Mouse (Mus musculus): ENCODE measurements at regions not wholly inside any gene's neighbourhood (a gene's known extent, or its start where the extent isn't known, plus 50 kb on each side); places are given as distances from the start of the nearest gene placed in this dataset.

GRCm38 (mm10) chr9:61111733-61112415, 260.3 kb upstream of the Tle3 start:
- DNase-seq, result no peak
- intact Hi-C loops (cut with DNase I), result no loop called here
- no peak for TF ChIP-seq CTCF (IDR thresholded peaks at IDR 0.05)
- Histone ChIP-seq H3K27ac (no peak overlapping the region), H3K4me3 (no peak overlapping the region)

DNA sequence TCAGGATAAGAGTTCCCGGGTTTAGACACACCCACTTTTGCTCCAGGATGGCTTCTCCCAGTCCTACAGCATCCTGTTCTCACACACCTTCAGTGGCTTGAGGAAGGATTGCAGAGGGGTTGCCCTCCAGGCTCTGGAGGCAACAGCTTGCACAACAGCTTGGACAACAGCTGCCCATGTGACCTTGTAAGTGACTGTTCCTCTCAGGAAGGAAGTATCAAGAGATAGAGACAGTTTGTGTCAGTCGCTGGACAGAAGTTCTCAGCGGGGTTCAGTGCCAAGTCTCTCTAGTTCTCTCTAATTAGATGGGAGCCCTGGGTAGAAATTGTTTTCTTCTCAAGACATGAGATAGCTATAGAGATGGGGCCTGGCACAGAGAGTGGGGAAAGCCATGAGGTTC, 252.9 kb upstream of the Tle3 start:
- intact Hi-C loops (cut with DNase I), result no loop called here
- H3K27ac ChIP-seq, result no peak overlapping the region

GRCm38 (mm10) chr9:61120531-61120930, 251.6 kb upstream of the Tle3 start:
- intact Hi-C loops (cut with DNase I), result no loop called here
- no peak for TF ChIP-seq CTCF (IDR thresholded peaks at IDR 0.05)
- Histone ChIP-seq H3K27ac (no peak overlapping the region), H3K4me3 (no peak overlapping the region)
- no peak for DNase-seq

More for the DNA sequence above, 252.9 kb upstream of the Tle3 start:
- H3K4me3 ChIP-seq, result no peak overlapping the region
- DNase-seq, result no peak
- TF ChIP-seq CTCF (IDR thresholded peaks at IDR 0.05), result no peak

- Histone ChIP-seq H3K27ac (no peak overlapping the region), H3K4me3 (no peak overlapping the region)
- no peak for TF ChIP-seq CTCF (IDR thresholded peaks at IDR 0.05)
- intact Hi-C loops (cut with DNase I), result no loop called here
- no peak for DNase-seq
Observed at GRCm38 (mm10) chr9:61120931-61121391, 251.2 kb upstream of the Tle3 start.

DNA sequence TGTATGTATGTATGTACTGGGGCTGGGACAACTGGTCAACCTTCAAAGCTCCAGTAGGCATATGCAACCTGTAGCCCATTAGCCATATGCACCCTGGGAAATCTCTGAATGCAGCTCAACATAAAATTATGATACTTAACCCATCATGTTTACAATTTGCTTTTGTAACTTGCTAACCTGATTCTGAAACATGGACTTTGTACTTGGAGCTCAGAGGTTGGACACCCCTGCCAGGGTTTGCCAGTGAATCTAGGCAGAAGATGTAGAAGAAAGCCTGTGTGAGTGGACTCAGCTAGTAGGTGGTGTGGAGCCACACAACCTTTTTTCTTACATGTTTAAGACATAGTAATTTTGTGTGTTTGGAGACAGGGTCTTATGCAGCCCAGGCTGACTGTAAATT, 248.7 kb upstream of the Tle3 start:
- intact Hi-C loops (cut with DNase I), result no loop called here
- no peak overlapping the region for H3K4me3 ChIP-seq
- no peak for TF ChIP-seq CTCF (IDR thresholded peaks at IDR 0.05)
- H3K27ac ChIP-seq, result no peak overlapping the region
- DNase-seq, result no peak

DNA sequence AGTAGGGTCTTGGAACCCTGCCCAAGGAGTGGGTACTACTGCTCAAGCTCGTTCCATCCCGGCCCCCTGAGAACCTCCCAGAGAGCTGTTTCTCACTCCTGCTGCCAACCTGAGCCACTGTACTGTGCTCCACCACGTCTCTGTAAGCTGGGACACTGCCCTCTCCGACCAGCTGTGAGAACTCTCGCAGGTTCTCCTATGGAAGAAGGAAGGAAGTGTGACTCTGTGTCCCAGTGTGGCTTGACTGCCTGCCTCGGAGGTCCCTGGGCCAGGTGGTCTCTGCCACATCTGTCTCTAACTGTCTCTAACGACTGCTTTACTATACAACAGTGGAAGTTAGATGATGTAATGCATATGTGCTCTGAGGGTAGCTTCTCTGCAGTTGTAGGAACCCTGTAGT, 246.4 kb upstream of the Tle3 start:
- DNase-seq, result no peak
- no peak for TF ChIP-seq CTCF (IDR thresholded peaks at IDR 0.05)
- intact Hi-C loops (cut with DNase I), result no loop called here
- Histone ChIP-seq H3K4me3 (no peak overlapping the region), H3K27ac (no peak overlapping the region)

DNA sequence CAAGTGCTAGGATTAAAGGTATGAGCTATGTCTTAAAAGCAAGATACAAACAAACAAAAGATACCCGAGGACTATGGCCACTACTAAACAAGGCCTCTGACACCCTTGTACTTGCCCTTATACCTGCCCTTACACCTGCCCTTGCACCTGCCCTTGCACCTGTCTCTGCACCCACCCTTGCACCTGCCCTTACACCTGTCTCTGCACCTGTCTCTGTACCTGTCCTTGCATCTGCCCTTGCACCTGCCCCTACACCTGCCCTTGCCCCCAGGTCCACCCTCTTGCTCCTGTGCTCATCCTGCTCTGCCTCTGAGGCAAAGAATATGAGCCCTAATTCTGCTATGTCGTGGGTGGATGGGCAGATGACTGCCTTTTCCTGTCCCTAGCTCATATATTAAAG, 244.1 kb upstream of the Tle3 start:
- no peak for DNase-seq
- H3K4me3 ChIP-seq, result no peak overlapping the region
- TF ChIP-seq CTCF (IDR thresholded peaks at IDR 0.05), result no peak
- H3K27ac ChIP-seq, result no peak overlapping the region
- intact Hi-C loops (cut with DNase I), result no loop called here

DNA sequence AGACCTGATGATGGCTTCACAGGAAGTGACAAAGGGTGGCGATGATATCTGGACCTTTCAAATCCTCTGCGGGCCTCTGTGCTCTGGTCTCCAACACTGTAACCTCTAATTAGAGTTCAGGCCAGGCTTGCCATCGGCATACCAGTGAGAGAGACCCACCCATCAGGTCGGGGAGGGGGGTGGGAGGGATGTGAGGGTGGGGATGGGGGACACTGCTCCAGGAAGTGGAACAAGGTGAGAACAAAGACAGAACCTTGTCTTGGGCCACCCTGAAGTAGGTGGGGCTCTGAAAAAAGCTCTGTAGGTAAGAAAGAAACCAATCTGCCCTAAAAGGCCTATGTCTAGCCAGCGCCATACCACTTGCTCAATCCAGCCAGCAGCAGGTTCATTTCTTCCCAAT, 243.0 kb upstream of the Tle3 start:
- H3K27ac ChIP-seq, result no peak overlapping the region
- DNase-seq, result no peak
- H3K4me3 ChIP-seq, result no peak overlapping the region
- no peak for TF ChIP-seq CTCF (IDR thresholded peaks at IDR 0.05)
- intact Hi-C loops (cut with DNase I), result no loop called here

GRCm38 (mm10) chr9:61130877-61131276, 241.3 kb upstream of the Tle3 start:
- TF ChIP-seq CTCF (IDR thresholded peaks at IDR 0.05), result no peak

GRCm38 (mm10) chr9:61135263-61135882, 236.8 kb upstream of the Tle3 start:
- Histone ChIP-seq H3K27ac (no peak overlapping the region), H3K4me3 (no peak overlapping the region)
- no peak for DNase-seq
- intact Hi-C loops (cut with DNase I), result no loop called here
- no peak for TF ChIP-seq CTCF (IDR thresholded peaks at IDR 0.05)

More at GRCm38 (mm10) chr9:61130877-61131276, 241.3 kb upstream of the Tle3 start:
- intact Hi-C loops (cut with DNase I), result no loop called here
- Histone ChIP-seq H3K27ac (no peak overlapping the region), H3K4me3 (no peak overlapping the region)
- no peak for DNase-seq

DNA sequence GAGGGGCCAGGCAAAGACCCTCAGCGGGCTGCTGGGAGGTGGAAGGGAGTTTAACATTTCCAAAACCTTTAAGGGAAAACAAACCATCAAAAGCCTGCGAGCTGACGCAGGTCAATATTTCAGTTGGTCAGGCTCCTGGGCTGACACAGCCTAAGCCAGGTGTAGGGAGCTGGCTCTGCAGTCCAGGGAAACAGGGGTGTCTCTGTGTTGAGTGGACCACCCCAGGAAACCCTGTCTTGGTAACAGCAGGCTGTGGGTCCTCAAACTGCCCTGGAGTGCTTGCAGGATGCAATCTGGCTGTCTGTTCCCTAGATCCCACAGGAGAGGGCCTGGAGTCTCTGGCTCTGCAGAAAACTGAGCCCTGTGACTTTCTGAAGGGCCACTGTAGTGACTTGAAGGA, 236.2 kb upstream of the Tle3 start:
- no peak overlapping the region for H3K4me3 ChIP-seq
- intact Hi-C loops (cut with DNase I), result no loop called here
- no peak for TF ChIP-seq CTCF (IDR thresholded peaks at IDR 0.05)
- H3K27ac ChIP-seq, result no peak overlapping the region
- no peak for DNase-seq

GRCm38 (mm10) chr9:61138741-61139368, 233.3 kb upstream of the Tle3 start:
- H3K27ac ChIP-seq, result no peak overlapping the region
- no peak for TF ChIP-seq CTCF (IDR thresholded peaks at IDR 0.05)
- DNase-seq, result peak; percentile 49
- no peak overlapping the region for H3K4me3 ChIP-seq
- intact Hi-C loops (cut with DNase I), result no loop called here

GRCm38 (mm10) chr9:61143101-61143500, 229.1 kb upstream of the Tle3 start:
- H3K27ac ChIP-seq, result no peak overlapping the region
- H3K4me3 ChIP-seq, result no peak overlapping the region
- DNase-seq, result no peak
- intact Hi-C loops (cut with DNase I), result no loop called here
- TF ChIP-seq CTCF (IDR thresholded peaks at IDR 0.05), result no peak

Measured in gastrocnemius, adult 2 months (tissue).